Mouse (Mus musculus) heart, embryonic 13.5 days (tissue): ENCODE data around the gene Rmi2. TPM values are rescaled to one million over a fixed set of nuclear protein-coding genes. Genes with fewer than 3 reads are reported as not detected.

Experiments
- ATAC-seq: fragments of 200-750 bp; cut with Nextera tagmentation; 2 replicates; pipeline ENCODE4 v1.8.0; 2017; ENCODE audit warnings: moderate TSS enrichment; ENCODE audit not compliant: insufficient number of reproducible peaks, low FRiP score, low TSS enrichment; ENCODE audit errors: extremely low read depth
- H3K27ac ChIP-seq: fragments of 300-500 bp; sonication (generic); replicated peaks from 2 replicates; pipeline ENCODE4 v1.5.1; 2015; ENCODE audit warnings: moderate library complexity, mild to moderate bottlenecking, inconsistent platforms
- H3K27me3 ChIP-seq: fragments of 300-500 bp; sonication (generic); replicated peaks from 2 replicates; pipeline ENCODE4 v1.6.1; 2015; ENCODE audit warnings: mild to moderate bottlenecking, inconsistent platforms
- H3K36me3 ChIP-seq: fragments of 300-500 bp; sonication (generic); 2 replicates; pipeline ENCODE4 v1.6.1; 2015; ENCODE audit warnings: mild to moderate bottlenecking, inconsistent platforms
- H3K4me1 ChIP-seq: fragments of 300-500 bp; sonication (generic); 2 replicates; pipeline ENCODE4 v1.6.1; 2015; ENCODE audit warnings: inconsistent platforms
- H3K4me2 ChIP-seq: fragments of 300-500 bp; sonication (generic); 2 replicates; pipeline ENCODE4 v1.6.1; 2015; ENCODE audit warnings: inconsistent platforms, mild to moderate bottlenecking, moderate library complexity
- H3K4me3 ChIP-seq: fragments of 300-500 bp; sonication (generic); 2 replicates; pipeline ENCODE4 v1.5.1; 2015; ENCODE audit warnings: moderate library complexity, mild to moderate bottlenecking, inconsistent platforms
- H3K9ac ChIP-seq: fragments of 300-500 bp; sonication (generic); 2 replicates; pipeline ENCODE4 v1.6.1; 2015; ENCODE audit warnings: inconsistent platforms, mild to moderate bottlenecking, moderate library complexity
- H3K9me3 ChIP-seq: fragments of 300-500 bp; sonication (generic); 2 replicates; pipeline ENCODE4 v1.6.1; 2016; ENCODE audit warnings: inconsistent platforms
- WGBS: fragments of 180-500 bp; shearing (Covaris S2); methylation state at CpG from one replicate; pipeline ENCODE4 v1.1.7; 2015; ENCODE audit warnings: mixed read lengths; 5-methylcytosine and 5-hydroxymethylcytosine counted together
- polyA plus RNA-seq: library from polyadenylated mRNA; unstranded; fragments of >200 nt; fragmentation: Nextera tagmentation; extraction: Ambion mirVana; gene quantifications from 2 replicates; pipeline ENCODE4 v1.2.1, GENCODE M21; 2015

Gene Rmi2
- polyA plus RNA-seq, 1 experiment from 2014 or later = 2.8 TPM

DNA sequence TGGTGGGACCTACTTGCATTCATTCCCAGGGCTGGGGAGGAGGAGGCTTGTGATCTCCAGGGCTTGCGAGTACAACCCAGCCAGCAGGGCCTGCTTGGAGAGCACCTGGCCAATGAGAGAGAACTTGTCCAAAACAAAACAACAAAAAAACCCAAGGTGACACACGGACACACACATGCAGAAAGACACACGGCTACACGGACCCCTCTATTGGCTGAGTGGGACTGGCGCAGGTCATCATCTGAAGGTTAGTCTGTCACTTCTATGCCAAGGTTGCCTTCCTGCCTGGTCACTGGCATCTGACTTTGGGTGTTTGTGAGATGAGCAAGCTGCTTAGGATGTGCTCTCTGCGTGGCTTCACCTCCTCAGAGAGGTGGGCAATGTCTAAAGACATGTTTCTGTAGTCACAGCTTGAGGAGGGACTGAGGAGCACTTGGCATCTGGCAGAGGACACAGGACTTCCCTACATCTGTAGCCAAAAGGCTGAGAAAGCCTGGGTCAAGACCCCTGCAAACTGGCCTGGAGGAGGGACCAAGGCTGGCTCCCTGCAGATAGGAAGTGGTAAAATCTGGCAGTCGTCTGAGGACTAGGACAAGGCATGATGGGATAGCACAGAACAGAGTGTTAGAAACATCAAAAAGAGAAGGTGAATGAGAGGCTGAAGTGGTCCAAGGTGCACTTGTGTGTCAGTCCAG, 6.9 kb upstream of the Rmi2 start:
- H3K36me3 ChIP-seq = no peaks in the 10 kb centered on the region
- 73% methylated on average over 7 of the region's 7 CpGs for WGBS
- no peak overlapping the region for H3K9ac ChIP-seq
- no peak overlapping the region for H3K4me3 ChIP-seq
- H3K27me3 ChIP-seq = no peaks in the 10 kb centered on the region
- no peak overlapping the region for H3K4me2 ChIP-seq
- no peaks in the 10 kb centered on the region for H3K9me3 ChIP-seq
- no peak for ATAC-seq
- H3K27ac ChIP-seq = no peak overlapping the region
- H3K4me1 ChIP-seq = no peaks in the 10 kb centered on the region

DNA sequence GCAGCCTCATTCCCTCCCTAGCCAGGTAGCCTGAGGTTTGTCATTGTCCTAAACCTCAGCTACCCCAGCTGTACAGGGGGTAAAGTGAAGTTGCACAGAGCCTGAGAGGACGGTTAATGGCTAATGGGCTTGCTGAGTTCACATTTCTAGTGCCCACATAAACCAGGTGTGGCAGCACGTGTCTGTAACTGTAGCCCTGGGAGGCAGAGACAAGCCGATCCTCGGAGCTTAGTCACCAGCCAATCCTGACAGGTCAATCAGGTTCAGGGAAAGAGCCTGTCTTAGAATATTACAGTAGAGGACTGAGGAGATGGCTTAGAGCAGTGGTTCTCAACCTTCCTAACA, 6.4 kb upstream of the Rmi2 start:
- H3K9me3 ChIP-seq = no peaks in the 10 kb centered on the region
- H3K36me3 ChIP-seq = no peaks in the 10 kb centered on the region
- no peak overlapping the region for H3K9ac ChIP-seq
- ATAC-seq = no peak
- no peak overlapping the region for H3K4me3 ChIP-seq
- no peaks in the 10 kb centered on the region for H3K27me3 ChIP-seq
- H3K27ac ChIP-seq = no peak overlapping the region
- no peaks in the 10 kb centered on the region for H3K4me1 ChIP-seq
- no peak overlapping the region for H3K4me2 ChIP-seq
- 59% methylated on average over 4 of the region's 4 CpGs for WGBS

DNA sequence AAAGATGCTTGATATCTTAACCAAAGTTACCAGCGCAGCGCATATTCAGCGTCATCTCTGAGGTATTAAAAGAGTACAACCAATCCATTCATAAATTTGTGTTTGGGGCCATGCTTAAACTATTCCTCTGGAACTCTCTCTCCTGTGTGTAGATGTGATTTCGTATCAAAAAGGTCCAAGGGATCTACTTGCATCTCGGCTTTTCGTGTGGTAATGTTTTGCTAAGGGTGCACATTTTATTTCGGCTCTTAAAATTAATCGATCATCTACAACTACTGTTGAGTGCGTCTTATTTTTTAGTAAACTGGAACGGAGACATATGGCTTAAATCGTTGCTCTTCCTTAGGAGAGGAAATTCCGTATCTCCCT, 333 bp upstream of the Rmi2 start:
- no peak for ATAC-seq
- Histone ChIP-seq H3K4me2 (peak overlapping the region; percentile 94), H3K9me3 (no peaks in the 10 kb centered on the region), H3K4me3 (peak overlapping the region; percentile 90), H3K27me3 (no peaks in the 10 kb centered on the region), H3K27ac (peak overlapping the region; percentile 83; the same call in 1 of the 2 replicates), H3K9ac (peak overlapping the region; percentile 91), H3K4me1 (peaks cover 51% of the 10 kb centered on the region), H3K36me3 (no peaks in the 10 kb centered on the region)
- WGBS = 10% methylated on average over 12 of the region's 12 CpGs

DNA sequence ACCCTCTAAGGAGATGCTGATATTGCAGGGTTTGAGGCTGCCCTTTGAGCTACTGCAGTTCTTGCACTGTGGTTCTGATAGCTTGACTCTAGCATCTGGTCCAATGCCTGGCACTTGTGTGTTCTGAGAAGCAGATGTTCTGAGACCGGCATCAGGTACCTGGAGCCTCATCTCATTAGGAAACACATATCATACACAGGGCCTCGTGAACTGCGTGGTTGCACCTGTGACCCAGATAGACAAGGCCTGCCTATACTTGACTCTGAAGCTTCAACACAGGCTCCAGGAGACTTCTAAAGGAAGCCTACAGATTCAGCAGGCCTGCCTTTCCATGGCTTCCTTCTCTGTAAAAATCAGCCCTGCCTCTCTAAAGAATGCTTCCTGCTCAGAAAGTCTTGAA, 1.5 kb downstream of the Rmi2 start:
- peaks cover 6% of the 10 kb centered on the region; the same call in 1 of the 2 replicates for H3K36me3 ChIP-seq
- WGBS = 90% methylated on average over 3 of the region's 3 CpGs
- H3K4me2 ChIP-seq = 0 out of 2 replicates have a peak overlapping the region, but pooled peaks have one; percentile 94
- ATAC-seq = no peak
- no peak overlapping the region for H3K4me3 ChIP-seq
- no peaks in the 10 kb centered on the region for H3K9me3 ChIP-seq
- H3K4me1 ChIP-seq = peaks cover 59% of the 10 kb centered on the region
- no peak overlapping the region for H3K27ac ChIP-seq
- no peaks in the 10 kb centered on the region for H3K27me3 ChIP-seq
- H3K9ac ChIP-seq = no peak overlapping the region; the same call in 1 of the 2 replicates

DNA sequence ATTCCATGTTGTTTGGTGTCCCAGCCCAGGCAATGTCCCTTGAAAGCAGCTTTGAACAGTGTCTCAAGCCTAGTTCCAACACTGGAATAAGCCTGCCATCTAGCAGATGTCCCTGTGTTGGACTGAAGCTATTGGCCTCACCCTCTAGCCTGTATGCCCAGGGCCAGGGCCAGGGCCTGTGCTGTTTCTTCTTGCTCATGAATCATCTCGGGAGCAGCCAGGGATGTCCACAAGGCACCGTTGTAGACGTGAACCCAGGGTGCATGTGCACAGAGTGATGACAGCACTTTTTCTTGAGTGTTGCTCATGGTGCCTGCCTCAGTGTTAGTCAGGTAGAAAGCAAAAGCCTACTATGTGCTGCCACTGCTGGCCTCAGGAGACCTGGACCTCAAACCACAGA, 2.4 kb downstream of the Rmi2 start:
- no peak overlapping the region for H3K27ac ChIP-seq
- H3K4me1 ChIP-seq = peaks cover 61% of the 10 kb centered on the region
- no peak for ATAC-seq
- H3K36me3 ChIP-seq = peaks cover 6% of the 10 kb centered on the region; the same call in 1 of the 2 replicates
- H3K4me2 ChIP-seq = no peak overlapping the region
- no peak overlapping the region for H3K4me3 ChIP-seq
- no peak overlapping the region for H3K9ac ChIP-seq
- no peaks in the 10 kb centered on the region for H3K27me3 ChIP-seq
- no peaks in the 10 kb centered on the region for H3K9me3 ChIP-seq
- WGBS = 81% methylated on average over 3 of the region's 3 CpGs

DNA sequence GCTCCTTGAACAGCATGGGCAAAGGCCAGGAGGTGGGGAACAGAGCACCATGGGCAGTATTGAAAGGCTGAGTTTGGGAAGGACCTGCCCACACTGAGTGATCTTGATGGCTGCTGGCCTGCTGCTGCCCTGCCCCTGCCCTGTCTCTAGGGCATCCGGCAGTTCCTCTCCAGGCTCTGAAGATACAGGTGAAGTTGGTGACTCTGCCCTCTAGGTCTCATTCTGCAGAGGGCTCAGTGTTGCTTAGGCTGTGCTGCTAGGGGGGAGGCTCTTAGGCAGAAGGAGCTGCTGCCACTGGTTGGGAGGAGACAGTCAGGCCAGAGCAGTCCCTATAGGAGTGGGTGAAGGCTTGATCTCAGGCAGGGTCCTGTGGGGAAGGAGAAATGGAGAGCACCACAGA, 3.0 kb downstream of the Rmi2 start:
- Histone ChIP-seq H3K9me3 (no peaks in the 10 kb centered on the region), H3K27me3 (no peaks in the 10 kb centered on the region), H3K27ac (peak overlapping the region; percentile 89), H3K36me3 (peaks cover 6% of the 10 kb centered on the region; the same call in 1 of the 2 replicates), H3K4me2 (peak overlapping the region; percentile 48), H3K4me1 (peaks cover 67% of the 10 kb centered on the region), H3K9ac (peak overlapping the region; percentile 58), H3K4me3 (no peak overlapping the region)
- WGBS = 56% methylated on average over 1 of the region's 1 CpGs
- ATAC-seq = no peak

DNA sequence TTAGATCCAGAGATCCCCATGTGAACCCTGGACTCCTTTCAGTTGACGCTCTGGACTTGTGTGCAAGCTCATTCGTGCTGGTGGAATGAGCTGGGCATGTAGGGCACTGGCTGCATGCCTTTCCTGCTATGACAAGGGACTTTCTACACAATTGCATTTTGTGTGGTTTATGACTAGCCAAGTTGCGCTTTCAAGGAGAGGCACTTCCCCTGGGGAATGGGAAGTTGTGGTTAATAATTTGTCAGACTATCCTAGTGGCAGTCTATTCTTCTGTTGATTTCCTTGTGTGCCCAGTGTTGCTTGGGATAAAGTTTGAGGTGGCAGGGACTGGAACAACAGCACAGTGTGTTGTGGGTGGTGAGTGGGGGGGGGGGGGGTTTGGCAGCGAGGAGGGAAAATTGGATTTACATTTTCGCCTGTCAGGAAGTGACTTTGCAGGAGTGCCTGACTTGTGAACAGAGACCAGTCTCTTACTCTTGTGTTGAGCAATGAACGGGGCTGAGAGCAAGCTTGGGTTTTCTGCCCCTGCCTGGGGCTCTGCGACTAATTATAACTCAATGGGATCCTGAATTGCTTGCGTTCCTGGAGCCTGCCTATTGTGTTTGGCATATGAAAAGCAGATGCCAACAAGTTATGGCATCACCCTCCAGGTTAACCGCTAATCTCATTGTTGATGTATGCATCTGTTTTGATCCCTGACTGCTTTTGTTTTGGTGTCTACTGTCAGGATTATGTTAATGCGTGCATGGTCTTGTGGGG, 3.8 kb downstream of the Rmi2 start:
- WGBS = 32% methylated on average over 10 of the region's 10 CpGs
- H3K36me3 ChIP-seq = peaks cover 6% of the 10 kb centered on the region; the same call in 1 of the 2 replicates
- ATAC-seq = no peak

DNA sequence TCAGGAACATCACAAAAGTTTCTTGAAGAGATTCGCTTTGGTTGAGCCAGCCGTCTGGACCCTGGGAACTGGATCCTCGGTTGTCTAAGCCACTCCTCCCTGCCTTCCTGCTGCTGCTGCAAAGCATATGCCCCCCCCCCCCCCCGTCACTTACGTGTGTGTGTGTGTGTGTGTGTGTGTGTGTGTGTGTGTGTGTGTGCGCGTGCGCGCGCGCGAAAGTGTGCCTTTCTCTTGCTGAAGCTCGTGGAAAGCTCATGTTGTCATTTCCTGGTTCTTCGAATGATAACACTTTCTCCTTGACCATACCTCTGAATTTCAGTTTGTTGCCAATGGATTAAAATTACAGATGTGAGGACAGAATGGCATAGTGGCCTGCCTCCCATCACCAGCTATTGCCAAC, 5.2 kb downstream of the Rmi2 start:
- Histone ChIP-seq H3K27me3 (no peaks in the 10 kb centered on the region), H3K9ac (0 out of 2 replicates have a peak overlapping the region, but pooled peaks have one; percentile 25), H3K4me2 (no peak overlapping the region), H3K27ac (peak overlapping the region; percentile 89; the same call in 1 of the 2 replicates), H3K36me3 (peaks cover 6% of the 10 kb centered on the region; the same call in 1 of the 2 replicates), H3K4me1 (peaks cover 78% of the 10 kb centered on the region), H3K9me3 (no peaks in the 10 kb centered on the region), H3K4me3 (no peak overlapping the region)
- WGBS = 74% methylated on average over 13 of the region's 14 CpGs
- no peak for ATAC-seq

More for the DNA sequence above, 3.8 kb downstream of the Rmi2 start:
- Histone ChIP-seq H3K27ac (peak overlapping the region; percentile 89), H3K9me3 (no peaks in the 10 kb centered on the region), H3K4me1 (peaks cover 75% of the 10 kb centered on the region), H3K4me3 (no peak overlapping the region; the same call in 1 of the 2 replicates), H3K9ac (peak overlapping the region; percentile 58), H3K4me2 (peak overlapping the region; percentile 48), H3K27me3 (no peaks in the 10 kb centered on the region)

DNA sequence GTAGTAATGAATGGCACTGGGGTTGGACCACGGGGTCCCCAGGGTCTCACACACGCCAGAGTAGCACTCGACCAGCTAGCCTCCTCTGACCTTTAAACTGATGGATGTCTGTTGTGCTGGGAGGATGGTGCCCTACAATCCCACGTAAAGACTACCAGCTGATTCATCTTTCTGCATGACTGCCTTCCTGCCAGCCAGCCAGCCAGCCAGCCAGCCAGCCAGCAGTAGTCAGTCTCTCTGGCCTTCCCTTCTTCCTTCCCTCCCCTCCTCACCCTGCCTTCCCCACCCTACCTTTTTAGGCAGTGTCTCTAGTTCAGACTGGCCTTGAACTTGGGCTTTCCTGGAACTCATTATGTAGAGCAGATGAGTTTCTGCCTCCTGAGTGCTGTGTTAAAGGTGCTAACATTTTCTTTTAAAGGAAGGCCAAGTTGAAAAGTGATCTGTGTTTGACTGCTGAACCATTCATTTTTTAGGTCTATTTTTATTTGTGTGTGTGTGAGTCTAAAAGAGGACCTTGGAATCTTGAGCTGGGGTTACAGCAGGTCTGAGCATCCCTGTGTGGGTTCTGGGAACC, 7.5 kb downstream of the Rmi2 start:
- Histone ChIP-seq H3K36me3 (peaks cover 6% of the 10 kb centered on the region; the same call in 1 of the 2 replicates), H3K27me3 (no peaks in the 10 kb centered on the region), H3K9me3 (no peaks in the 10 kb centered on the region), H3K27ac (no peak overlapping the region), H3K4me2 (no peak overlapping the region), H3K4me3 (no peak overlapping the region), H3K9ac (no peak overlapping the region), H3K4me1 (peaks cover 65% of the 10 kb centered on the region)
- ATAC-seq = no peak
- WGBS = 94% methylated on average over 4 of the region's 4 CpGs

DNA sequence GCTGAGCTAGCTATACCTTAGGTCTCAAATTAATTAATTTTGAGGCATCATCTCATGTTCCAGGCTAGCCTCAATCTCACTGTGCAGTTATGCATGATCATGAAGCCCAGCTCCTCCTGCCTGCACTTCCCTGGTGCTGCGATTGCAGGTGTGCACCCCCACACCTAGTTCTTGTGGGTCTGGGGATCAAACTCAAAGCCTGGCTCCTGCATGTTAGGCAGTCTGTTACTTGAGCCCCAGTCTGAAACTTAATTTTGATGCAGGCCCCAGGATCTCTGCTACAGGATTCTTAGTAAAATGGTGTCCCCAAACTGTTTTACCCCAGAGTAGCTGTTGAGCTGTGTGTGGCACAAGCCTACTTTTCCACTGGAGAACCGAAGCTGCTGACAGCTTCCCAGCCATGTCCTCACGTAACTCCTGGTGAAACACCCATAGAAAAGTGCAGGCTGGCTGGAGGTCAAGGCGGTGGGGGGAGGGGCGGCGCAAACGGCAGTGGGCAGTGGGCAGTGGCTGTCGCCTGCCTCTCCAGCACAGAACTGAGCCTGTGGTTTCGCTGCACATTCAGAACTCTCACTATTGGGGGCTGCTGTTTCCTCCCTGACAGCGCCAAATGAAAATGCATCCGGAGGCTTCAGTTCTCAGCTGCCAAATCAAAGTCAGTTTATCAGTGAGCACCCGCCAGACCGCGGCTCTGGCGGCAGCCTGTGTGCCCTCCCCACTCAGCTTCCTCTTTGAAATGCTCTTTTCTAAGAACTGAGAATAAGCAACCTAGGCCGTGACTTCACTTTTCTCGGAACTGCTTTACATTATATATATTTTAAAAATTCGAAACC, 8.8 kb downstream of the Rmi2 start:
- Histone ChIP-seq H3K4me1 (peaks cover 52% of the 10 kb centered on the region), H3K9me3 (no peaks in the 10 kb centered on the region), H3K9ac (peak overlapping the region; percentile 68), H3K4me2 (peak overlapping the region; percentile 72), H3K27me3 (no peaks in the 10 kb centered on the region), H3K4me3 (peak overlapping the region; percentile 45), H3K27ac (peak overlapping the region; percentile 87), H3K36me3 (peaks cover 6% of the 10 kb centered on the region; the same call in 1 of the 2 replicates)
- 6% methylated on average over 18 of the region's 18 CpGs for WGBS
- peak; percentile 38 for ATAC-seq

DNA sequence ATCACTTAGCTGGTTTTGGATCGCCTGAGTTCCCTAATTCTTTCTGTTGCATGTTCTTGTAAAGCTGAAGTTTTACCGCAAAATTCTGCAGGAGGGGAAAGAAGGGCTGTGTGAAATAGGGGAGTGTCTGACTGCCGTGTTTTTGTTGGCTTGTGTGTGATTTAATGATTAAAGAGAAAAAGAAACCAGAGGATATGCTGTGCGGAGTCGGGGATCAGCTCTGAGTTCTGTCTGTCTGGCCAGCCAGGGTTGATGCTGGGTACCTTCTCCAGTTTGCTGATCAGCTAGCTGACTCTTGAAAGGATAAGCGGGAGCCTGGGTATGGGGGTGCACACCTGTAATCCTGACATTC, 9.4 kb downstream of the Rmi2 start:
- Histone ChIP-seq H3K27ac (peak overlapping the region; percentile 87), H3K4me2 (peak overlapping the region; percentile 72), H3K4me3 (peak overlapping the region; percentile 45), H3K9ac (peak overlapping the region; percentile 68), H3K4me1 (peaks cover 52% of the 10 kb centered on the region), H3K36me3 (peaks cover 6% of the 10 kb centered on the region; the same call in 1 of the 2 replicates), H3K27me3 (no peaks in the 10 kb centered on the region), H3K9me3 (no peaks in the 10 kb centered on the region)
- WGBS = 39% methylated on average over 6 of the region's 6 CpGs
- no peak for ATAC-seq
